Mouse (Mus musculus) liver, postnatal 0 days (tissue): ENCODE measurements around the gene Jpt2. TPM values are rescaled to one million over a fixed set of nuclear protein-coding genes. Genes with fewer than 3 reads are reported as not detected.

Source experiments
- ATAC-seq: fragments of 200-750 bp; cut with Nextera tagmentation; 2 replicates; pipeline ENCODE4 v1.8.0; 2017; ENCODE audit warnings: mild to moderate bottlenecking, moderate library complexity
- DNase-seq: peaks from one replicate; pipeline ENCODE4 v3.0.0-alpha.2; 2016
- H3K27ac ChIP-seq: fragments of 300-500 bp; sonication (generic); 2 replicates; pipeline ENCODE4 v1.5.1; 2014; ENCODE audit warnings: antibody characterized with exemption, moderate library complexity, mild to moderate bottlenecking, low read depth
- H3K27me3 ChIP-seq: fragments of 300-500 bp; sonication (generic); 2 replicates; pipeline ENCODE4 v1.6.1; 2014; ENCODE audit warnings: low read length, control low read depth, mixed read lengths; ENCODE audit not compliant: insufficient read depth
- H3K36me3 ChIP-seq: fragments of 300-500 bp; sonication (generic); replicated peaks from 2 replicates; pipeline ENCODE4 v1.6.1; 2014; ENCODE audit warnings: mild to moderate bottlenecking, control low read depth, low read length, moderate library complexity, mixed read lengths; ENCODE audit not compliant: insufficient read depth
- H3K4me1 ChIP-seq: fragments of 300-500 bp; sonication (generic); 2 replicates; pipeline ENCODE4 v1.6.1; 2014; ENCODE audit warnings: antibody characterized with exemption, mild to moderate bottlenecking, control low read depth; ENCODE audit not compliant: insufficient read depth
- H3K4me2 ChIP-seq: fragments of 300-500 bp; sonication (generic); 2 replicates; pipeline ENCODE4 v1.6.1; 2014; ENCODE audit warnings: low read depth, mild to moderate bottlenecking, low read length, moderate library complexity, mixed read lengths
- H3K4me3 ChIP-seq: fragments of 300-500 bp; sonication (generic); 2 replicates; pipeline ENCODE4 v1.5.1; 2014; ENCODE audit warnings: low read depth, low read length
- H3K9ac ChIP-seq: fragments of 300-500 bp; sonication (generic); replicated peaks from 2 replicates; pipeline ENCODE4 v1.6.1; 2014; ENCODE audit warnings: mild to moderate bottlenecking, moderate library complexity
- H3K9me3 ChIP-seq: fragments of 300-500 bp; sonication (generic); 2 replicates; pipeline ENCODE4 v1.6.1; 2016; ENCODE audit warnings: mild to moderate bottlenecking, control low read depth, low read length, mixed read lengths
- CTCF ChIP-seq: sonication (generic); IDR thresholded peaks from 2 replicates; pipeline ENCODE4 v1.5.1; 2016; ENCODE audit warnings: antibody characterized with exemption, low read depth
- EP300 ChIP-seq: IDR thresholded peaks from 2 replicates; pipeline ENCODE4 v1.6.1; 2016; ENCODE audit warnings: antibody characterized with exemption, low read depth, mild to moderate bottlenecking
- WGBS: fragments of 180-500 bp; shearing (Covaris S2); extraction: QIAGEN DNeasy Blood & Tissue Kit; methylation state at CpG from one replicate; pipeline ENCODE4 v1.1.7; 2014; ENCODE audit not compliant: insufficient replicate concordance; 5-methylcytosine and 5-hydroxymethylcytosine counted together
- polyA plus RNA-seq: library from polyadenylated mRNA; unstranded; fragments of >200 nt; fragmentation: Nextera tagmentation; extraction: Ambion mirVana; gene quantifications from 2 replicates; pipeline ENCODE4 v1.2.1, GENCODE M21; 2015

Gene Jpt2
- polyA plus RNA-seq, 1 experiment from 2014 or later: 25.1 TPM

GRCm38 (mm10) chr17:24929506-24929905 lies 31.0 kb downstream of the Jpt2 start:
- no peak overlapping the region for H3K4me2 ChIP-seq
- TF ChIP-seq CTCF (no peak), EP300 (no peak)
- 74% methylated on average over 1 of the region's 1 CpGs for WGBS
- no peak overlapping the region for H3K27ac ChIP-seq
- DNase-seq: no peak
- no peak for ATAC-seq
- no peaks in the 10 kb centered on the region for H3K27me3 ChIP-seq
- peaks cover 3% of the 10 kb centered on the region; the same call in 1 of the 2 replicates for H3K4me1 ChIP-seq
- peaks cover 24% of the 10 kb centered on the region for H3K36me3 ChIP-seq
- H3K4me3 ChIP-seq: no peak overlapping the region
- H3K9me3 ChIP-seq: no peaks in the 10 kb centered on the region
- H3K9ac ChIP-seq: no peak overlapping the region

- TF ChIP-seq CTCF: no peak
- no peak for TF ChIP-seq EP300
- H3K4me1 ChIP-seq: no peaks in the 10 kb centered on the region
- H3K4me3 ChIP-seq: no peak overlapping the region
- H3K27ac ChIP-seq: no peak overlapping the region
- no peaks in the 10 kb centered on the region for H3K9me3 ChIP-seq
- WGBS: 86% methylated on average over 1 of the region's 1 CpGs
- no peaks in the 10 kb centered on the region for H3K27me3 ChIP-seq
- ATAC-seq (no peak), DNase-seq (no peak)
- H3K9ac ChIP-seq: no peak overlapping the region
- no peak overlapping the region for H3K4me2 ChIP-seq
- peaks cover 70% of the 10 kb centered on the region for H3K36me3 ChIP-seq
These were observed 37.2 kb downstream of the Jpt2 start for GRCm38 (mm10) chr17:24923246-24923645.

- H3K36me3 ChIP-seq: peaks cover 86% of the 10 kb centered on the region
- no peak overlapping the region for H3K27ac ChIP-seq
- no peak for ATAC-seq
- no peak overlapping the region for H3K4me3 ChIP-seq
- TF ChIP-seq CTCF (no peak), EP300 (no peak)
- no peaks in the 10 kb centered on the region for H3K4me1 ChIP-seq
- H3K9me3 ChIP-seq: no peaks in the 10 kb centered on the region
- no peaks in the 10 kb centered on the region for H3K27me3 ChIP-seq
- no peak overlapping the region for H3K9ac ChIP-seq
- no peak overlapping the region for H3K4me2 ChIP-seq
- DNase-seq: no peak
These were observed 46.5 kb downstream of the Jpt2 start for GRCm38 (mm10) chr17:24913984-24914383.

- Histone ChIP-seq H3K4me1 (peaks cover 6% of the 10 kb centered on the region; the same call in 1 of the 2 replicates), H3K4me2 (no peak overlapping the region), H3K4me3 (no peak overlapping the region), H3K27me3 (no peaks in the 10 kb centered on the region), H3K9ac (no peak overlapping the region; the same call in 1 of the 2 replicates), H3K9me3 (no peaks in the 10 kb centered on the region), H3K36me3 (peaks cover 88% of the 10 kb centered on the region), H3K27ac (peak overlapping the region; percentile 18; the same call in 1 of the 2 replicates)
- 92% methylated on average over 2 of the region's 2 CpGs for WGBS
- TF ChIP-seq CTCF: no peak
- TF ChIP-seq EP300: no peak
- DNase-seq (no peak), ATAC-seq (peak; percentile 8; the same call in 1 of the 2 replicates)
These were observed 52.9 kb downstream of the Jpt2 start for GRCm38 (mm10) chr17:24907591-24907990.

GRCm38 (mm10) chr17:24903767-24904166 lies 56.7 kb downstream of the Jpt2 start:
- H3K4me2 ChIP-seq: no peak overlapping the region
- DNase-seq: no peak
- H3K36me3 ChIP-seq: peaks cover 93% of the 10 kb centered on the region
- peaks cover 14% of the 10 kb centered on the region for H3K4me1 ChIP-seq
- no peaks in the 10 kb centered on the region for H3K27me3 ChIP-seq
- no peak for ATAC-seq
- TF ChIP-seq EP300 (no peak), CTCF (no peak)
- 0 out of 2 replicates have a peak overlapping the region, but pooled peaks have one; percentile 3 for H3K9ac ChIP-seq
- peak overlapping the region; percentile 89 for H3K27ac ChIP-seq
- H3K4me3 ChIP-seq: no peak overlapping the region
- no peaks in the 10 kb centered on the region for H3K9me3 ChIP-seq
- WGBS: 93% methylated on average over 9 of the region's 9 CpGs

GRCm38 (mm10) chr17:24902671-24903474 lies 57.6 kb downstream of the Jpt2 start:
- Histone ChIP-seq H3K36me3 (peaks cover 94% of the 10 kb centered on the region), H3K4me3 (no peak overlapping the region), H3K9me3 (no peaks in the 10 kb centered on the region), H3K27ac (peak overlapping the region; percentile 89), H3K4me1 (peaks cover 14% of the 10 kb centered on the region), H3K4me2 (peak overlapping the region; percentile 56), H3K27me3 (no peaks in the 10 kb centered on the region), H3K9ac (no peak overlapping the region; the same call in 1 of the 2 replicates)
- peak; percentile 75 for TF ChIP-seq CTCF
- peak; percentile 99 for TF ChIP-seq EP300
- peak; percentile 75 for DNase-seq
- 51% methylated on average over 9 of the region's 9 CpGs for WGBS
- ATAC-seq: peak; percentile 98
